Mouse (Mus musculus) CH12.LX (cell line): Measurements from ENCODE around the gene Lrp4. TPM values are rescaled to one million over a fixed set of nuclear protein-coding genes. Genes with fewer than 3 reads are reported as not detected.

ENCODE experiments used
- DNase-seq: peaks from one replicate; pipeline ENCODE4 v3.0.0-alpha.2; 2013; ENCODE audit errors: extremely low read depth
- H3K27ac ChIP-seq: 2 replicates; pipeline ENCODE4 v1.5.1; 2012; ENCODE audit warnings: low read depth, mild to moderate bottlenecking, control low read depth, moderate library complexity; ENCODE audit not compliant: insufficient read depth
- H3K27me3 ChIP-seq: replicated peaks from 2 replicates; pipeline ENCODE3; 2012; ENCODE audit warnings: inconsistent platforms
- H3K36me3 ChIP-seq, 2 experiments: replicated peaks in 1 of 2; 2 replicates each; pipeline versions ENCODE3 to v1.6.1; 2012; ENCODE audit warnings: inconsistent platforms in 1 of 2, low read length in 1 of 2, mild to moderate bottlenecking in 1 of 2, mixed read lengths in 1 of 2, moderate library complexity in 1 of 2; ENCODE audit not compliant: control insufficient read depth in 1 of 2, insufficient read depth in 1 of 2
- H3K4me1 ChIP-seq, 2 experiments: 2 replicates each; pipeline ENCODE4 v1.6.1; 2012; ENCODE audit warnings: inconsistent platforms in 1 of 2, moderate library complexity in 1 of 2; ENCODE audit not compliant: insufficient read depth in 2 of 2, control insufficient read depth in 1 of 2
- H3K4me2 ChIP-seq: 2 replicates; pipeline ENCODE4 v1.6.1; 2012; ENCODE audit warnings: low read depth, mild to moderate bottlenecking, control low read depth; ENCODE audit not compliant: poor library complexity, insufficient read depth, severe bottlenecking
- H3K4me3 ChIP-seq, 3 experiments: fragments of 150-350 bp in 1 of 3; sonication (generic) in 1 of 3; replicated peaks in 1 of 3; 2 replicates each; pipeline versions ENCODE3 to v1.5.1; 2011 to 2012; ENCODE audit warnings: low read depth in 2 of 3, low read length in 2 of 3, mild to moderate bottlenecking in 2 of 3, moderate library complexity in 2 of 3, control low read depth in 1 of 3, improper control_type of control experiment in 1 of 3, inconsistent platforms in 1 of 3, mixed read lengths in 1 of 3; ENCODE audit not compliant: poor library complexity in 1 of 3
- H3K79me2 ChIP-seq: replicated peaks from 2 replicates; pipeline ENCODE4 v1.6.1; 2012; ENCODE audit warnings: mild to moderate bottlenecking, moderate library complexity; ENCODE audit not compliant: control insufficient read depth, poor library complexity, insufficient read depth, severe bottlenecking; ENCODE audit errors: extremely low read depth
- H3K9ac ChIP-seq: 2 replicates; pipeline ENCODE4 v1.6.1; 2012; ENCODE audit warnings: low read depth, mild to moderate bottlenecking, control low read depth, moderate library complexity; ENCODE audit not compliant: insufficient read depth
- H3K9me3 ChIP-seq: replicated peaks from 2 replicates; pipeline ENCODE3; 2012; ENCODE audit warnings: low read length, inconsistent platforms, mixed read lengths
- BHLHE40 ChIP-seq: IDR thresholded peaks from 2 replicates; pipeline ENCODE4 v1.6.1; 2011; ENCODE audit warnings: mild to moderate bottlenecking, low read depth, low read length, improper control_type of control experiment
- CTCF ChIP-seq, 2 experiments: IDR thresholded peaks in 1 of 2; conservative IDR thresholded peaks in 1 of 2; 2 replicates each; pipeline ENCODE4 v1.5.1; 2011 to 2012; ENCODE audit warnings: low read depth in 2 of 2, low read length in 2 of 2, improper control_type of control experiment in 1 of 2, inconsistent platforms in 1 of 2, mild to moderate bottlenecking in 1 of 2, moderate library complexity in 1 of 2
- E2F4 ChIP-seq: IDR thresholded peaks from 2 replicates; pipeline ENCODE4 v1.6.1; 2011; ENCODE audit warnings: low read depth, low read length, improper control_type of control experiment; ENCODE audit not compliant: insufficient replicate concordance
- KAT2A ChIP-seq: IDR thresholded peaks from 2 replicates; pipeline ENCODE4 v1.6.1; 2012; ENCODE audit warnings: low read length, improper control_type of control experiment, inconsistent platforms; ENCODE audit not compliant: insufficient replicate concordance
- MAX ChIP-seq: IDR thresholded peaks from 2 replicates; pipeline ENCODE4 v1.6.1; 2011; ENCODE audit warnings: low read length, improper control_type of control experiment
- MAZ ChIP-seq: IDR thresholded peaks from 2 replicates; pipeline ENCODE4 v1.6.1; 2012; ENCODE audit warnings: low read depth, mild to moderate bottlenecking, inconsistent platforms, low read length, improper control_type of control experiment, moderate library complexity
- MEF2A ChIP-seq: IDR thresholded peaks from 2 replicates; pipeline ENCODE4 v1.6.1; 2014; ENCODE audit warnings: low read depth, mild to moderate bottlenecking, inconsistent platforms, low read length, improper control_type of control experiment, borderline replicate concordance
- NRF1 ChIP-seq: IDR thresholded peaks from 2 replicates; pipeline ENCODE4 v1.6.1; 2014; ENCODE audit warnings: low read depth, mild to moderate bottlenecking, inconsistent platforms, low read length, improper control_type of control experiment, moderate library complexity
- SIN3A ChIP-seq: IDR thresholded peaks from 2 replicates; pipeline ENCODE4 v1.6.1; 2012; ENCODE audit warnings: low read length, improper control_type of control experiment, inconsistent platforms
- TCF12 ChIP-seq: IDR thresholded peaks from 2 replicates; pipeline ENCODE4 v1.6.1; 2014; ENCODE audit warnings: low read depth, mild to moderate bottlenecking, inconsistent platforms, low read length, improper control_type of control experiment
- USF1 ChIP-seq: IDR thresholded peaks from 2 replicates; pipeline ENCODE4 v1.6.1; 2014; ENCODE audit warnings: low read depth, mild to moderate bottlenecking, inconsistent platforms, low read length, improper control_type of control experiment
- ZMIZ1 ChIP-seq: IDR thresholded peaks from 2 replicates; pipeline ENCODE4 v1.6.1; 2012; ENCODE audit warnings: low read depth, mild to moderate bottlenecking, inconsistent platforms, low read length, improper control_type of control experiment
- ZNF384 ChIP-seq: IDR thresholded peaks from 2 replicates; pipeline ENCODE4 v1.6.1; 2012; ENCODE audit warnings: low read depth, low read length, improper control_type of control experiment, inconsistent platforms
- dilution Hi-C: fragments of 300-500 bp; cut with MboI; formaldehyde crosslinking; loops from 2 replicates; pipeline ENCODE4 v1.14.3; 2020; ENCODE audit warnings: low sequenced_read_pairs; ENCODE audit not compliant: extremely low pct_unique_long_range_greater_than_20kb, extremely low pct_ligation_motif_present
- in situ Hi-C: fragments of 300-500 bp; cut with MboI; formaldehyde crosslinking; loops from 3 replicates; pipeline ENCODE4 v1.14.3; 2019; ENCODE audit warnings: low sequenced_read_pairs, low pct_ligation_motif_present, low pct_unique_long_range_greater_than_20kb, mixed read lengths
- polyA plus RNA-seq: library from polyadenylated mRNA; unstranded; fragments of >175 nt; gene quantifications from 2 replicates; pipeline ENCODE4 v1.2.1, GENCODE M21; 2012; ENCODE audit warnings: low read depth; ENCODE audit not compliant: insufficient read length
- total RNA-seq, 2 experiments: library from RNA; depleted of rRNA; stranded (reverse); fragments of 300-350 nt in 1 of 2; fragments of >200 nt in 1 of 2; gene quantifications; 2 replicates each; pipeline ENCODE4 v1.2.3; 2012 to 2014

Gene Lrp4
- total and polyA plus RNA-seq, 3 experiments, result 0.91 to 5.9 (median 1.0) TPM

DNA sequence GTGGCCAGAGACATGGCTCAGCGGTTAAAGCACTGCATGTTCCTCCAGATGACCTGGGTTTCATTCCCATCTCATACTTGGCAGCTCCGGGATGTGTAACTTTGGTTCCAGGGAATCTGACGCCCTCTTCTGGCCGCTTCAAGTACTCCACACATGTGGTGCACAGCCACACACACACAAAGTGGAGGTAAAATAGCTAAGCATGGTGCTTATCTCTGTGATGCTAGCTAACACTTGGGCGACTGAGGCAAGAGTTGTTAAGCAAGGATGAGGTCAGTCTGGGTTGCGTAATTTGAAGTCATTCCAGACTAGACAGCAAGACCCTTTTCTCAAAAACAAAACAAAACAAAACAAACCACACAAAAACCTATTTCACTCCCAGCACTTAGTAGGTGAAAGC is 2.8 kb downstream of the Lrp4 start:
- TF ChIP-seq CTCF (conservative IDR thresholded peaks at IDR 0.05 in 1 of 2, IDR thresholded peaks at IDR 0.05 in 1 of 2; ENCODE audit: low read depth in 2 of 2, low read length in 2 of 2) (peak; percentile 14 to 26; a peak in 2 of 4 replicates), KAT2A (no peak)
- Histone ChIP-seq H3K4me1 (peaks cover 2 to 48% of the 10 kb centered on the region in 2 experiments), H3K4me3 (no peak overlapping the region), H3K27me3 (peaks cover 47% of the 10 kb centered on the region), H3K9me3 (peaks cover 7% of the 10 kb centered on the region), H3K4me2 (no peak overlapping the region), H3K79me2 (no peaks in the 10 kb centered on the region), H3K9ac (no peak overlapping the region), H3K36me3 (no peaks in the 10 kb centered on the region), H3K27ac (no peak overlapping the region)
- dilution Hi-C loops (no loop called here), in situ Hi-C loops (no loop called here)
- DNase-seq, result no peak

DNA sequence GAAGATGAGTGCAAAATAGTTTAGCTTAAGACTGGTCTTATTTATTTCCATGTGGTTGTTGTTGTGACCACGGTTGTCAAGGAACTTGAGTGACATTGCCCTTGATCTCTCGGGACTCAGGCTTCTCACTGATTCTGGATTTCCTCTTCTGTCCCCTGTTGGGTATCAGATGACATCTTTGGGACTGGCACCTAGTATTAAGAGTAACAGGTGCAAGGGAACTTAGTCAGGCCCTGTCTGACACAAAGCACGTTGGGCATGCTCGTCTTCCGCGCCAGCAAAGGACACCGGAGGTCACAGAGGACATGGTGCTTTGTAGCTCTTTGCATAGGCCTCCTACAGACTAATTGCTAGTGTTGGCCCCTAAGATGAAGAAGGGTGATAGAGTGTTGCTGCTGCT is 3.5 kb downstream of the Lrp4 start:
- TF ChIP-seq ZMIZ1 (no peak), BHLHE40 (no peak), CTCF (conservative IDR thresholded peaks at IDR 0.05 in 1 of 2, IDR thresholded peaks at IDR 0.05 in 1 of 2; ENCODE audit: low read depth in 2 of 2, low read length in 2 of 2) (no peak), SIN3A (no peak), USF1 (no peak), TCF12 (no peak), MAX (no peak), E2F4 (no peak), MEF2A (no peak)
- Histone ChIP-seq H3K4me2 (no peak overlapping the region), H3K79me2 (no peaks in the 10 kb centered on the region), H3K4me1 (peaks cover 2 to 42% of the 10 kb centered on the region in 2 experiments; a peak in 2 of 4 replicates), H3K4me3 (no peak overlapping the region), H3K9me3 (peaks cover 7% of the 10 kb centered on the region), H3K27me3 (peaks cover 41% of the 10 kb centered on the region), H3K9ac (no peak overlapping the region), H3K36me3 (no peaks in the 10 kb centered on the region), H3K27ac (no peak overlapping the region)
- no peak for DNase-seq
- in situ Hi-C loops (no loop called here), dilution Hi-C loops (no loop called here)

DNA sequence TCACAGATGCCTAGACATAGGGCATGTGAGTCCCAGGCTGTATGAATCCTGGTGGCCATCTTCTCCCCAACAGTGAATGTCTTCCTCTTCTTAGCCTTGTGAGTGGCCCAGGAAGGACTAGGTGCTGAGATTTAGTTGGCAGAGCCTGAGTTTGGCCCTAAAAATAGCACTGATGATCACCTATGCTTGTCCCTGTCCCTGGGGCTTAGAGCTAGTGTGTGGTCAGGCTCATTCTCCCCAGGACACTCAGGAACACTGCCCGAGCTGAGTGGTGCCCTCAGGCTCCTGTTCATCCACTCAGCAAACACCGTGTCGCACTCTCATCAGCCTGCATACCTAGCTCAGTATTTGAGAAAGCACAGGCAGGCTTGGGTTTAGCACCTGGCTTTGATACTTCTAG is 4.0 kb downstream of the Lrp4 start:
- Histone ChIP-seq H3K4me2 (no peak overlapping the region), H3K4me1 (peaks cover under 1 to 36% of the 10 kb centered on the region in 2 experiments; a peak in 2 of 4 replicates), H3K27me3 (peaks cover 38% of the 10 kb centered on the region), H3K27ac (no peak overlapping the region), H3K4me3 (no peak overlapping the region), H3K36me3 (no peaks in the 10 kb centered on the region), H3K9ac (no peak overlapping the region), H3K79me2 (no peaks in the 10 kb centered on the region), H3K9me3 (peaks cover 7% of the 10 kb centered on the region)
- DNase-seq, result no peak
- in situ Hi-C loops, result no loop called here
- dilution Hi-C loops, result no loop called here
- TF ChIP-seq NRF1, result no peak
- TF ChIP-seq MAZ, result no peak
- TF ChIP-seq ZNF384, result no peak
